Mouse (Mus musculus) MEL (cell line): ENCODE measurements around the gene Maml2. TPM values are rescaled to one million over a fixed set of nuclear protein-coding genes. Genes with fewer than 3 reads are reported as not detected.

ENCODE experiments used
- DNase-seq: peaks from one replicate; pipeline ENCODE4 v3.0.0; 2011; ENCODE audit warnings: low read depth, low spot score
- H3K27ac ChIP-seq: 2 replicates; pipeline ENCODE4 v1.5.1; 2012; ENCODE audit warnings: low read depth, mild to moderate bottlenecking, control low read depth, low read length, moderate library complexity; ENCODE audit not compliant: control insufficient read depth
- H3K27me3 ChIP-seq, 2 experiments: fragments of 150-350 bp in 1 of 2; sonication (generic) in 1 of 2; 2 replicates each; pipeline ENCODE4 v1.6.1; 2012; ENCODE audit warnings: low read length in 2 of 2, mild to moderate bottlenecking in 2 of 2, improper control_type of control experiment in 1 of 2, moderate library complexity in 1 of 2; ENCODE audit not compliant: insufficient read depth in 2 of 2, control insufficient read depth in 1 of 2
- H3K36me3 ChIP-seq, 2 experiments: 2 replicates each; pipeline ENCODE4 v1.6.1; 2012 to 2014; ENCODE audit warnings: low read length in 2 of 2, improper control_type of control experiment in 1 of 2, inconsistent platforms in 1 of 2, mild to moderate bottlenecking in 1 of 2; ENCODE audit not compliant: insufficient read depth in 2 of 2, control insufficient read depth in 1 of 2
- H3K4me1 ChIP-seq, 2 experiments: fragments of 150-350 bp in 1 of 2; sonication (generic) in 1 of 2; 2 replicates each; pipeline ENCODE4 v1.6.1; 2012; ENCODE audit warnings: low read length in 2 of 2, improper control_type of control experiment in 1 of 2, mild to moderate bottlenecking in 1 of 2; ENCODE audit not compliant: insufficient read depth in 2 of 2, control insufficient read depth in 1 of 2
- H3K4me3 ChIP-seq, 2 experiments: fragments of 150-350 bp in 1 of 2; sonication (generic) in 1 of 2; 2 replicates each; pipeline ENCODE4 v1.5.1; 2012; ENCODE audit warnings: low read depth in 2 of 2, low read length in 2 of 2, mild to moderate bottlenecking in 2 of 2, moderate library complexity in 2 of 2, control low read depth in 1 of 2, improper control_type of control experiment in 1 of 2; ENCODE audit not compliant: control insufficient read depth in 1 of 2, insufficient read depth in 1 of 2
- H3K79me2 ChIP-seq: 2 replicates; pipeline ENCODE4 v1.6.1; 2012; ENCODE audit warnings: mild to moderate bottlenecking, low read length, moderate library complexity; ENCODE audit not compliant: control insufficient read depth, poor library complexity, insufficient read depth
- H3K9ac ChIP-seq: 2 replicates; pipeline ENCODE4 v1.6.1; 2012; ENCODE audit warnings: low read depth, mild to moderate bottlenecking, control low read depth, low read length, moderate library complexity; ENCODE audit not compliant: control insufficient read depth, poor library complexity, severe bottlenecking
- H3K9me3 ChIP-seq: fragments of 150-350 bp; sonication (generic); replicated peaks from 2 replicates; pipeline ENCODE4 v1.6.1; 2012; ENCODE audit warnings: mild to moderate bottlenecking, low read length, improper control_type of control experiment, moderate library complexity; ENCODE audit not compliant: insufficient read depth
- BHLHE40 ChIP-seq: IDR thresholded peaks from 2 replicates; pipeline ENCODE4 v1.6.1; 2012; ENCODE audit warnings: low read depth, mild to moderate bottlenecking, inconsistent platforms, low read length, improper control_type of control experiment, borderline replicate concordance
- CHD1 ChIP-seq: IDR thresholded peaks from 2 replicates; pipeline ENCODE4 v1.6.1; 2012; ENCODE audit warnings: low read depth, mild to moderate bottlenecking, inconsistent platforms, low read length, improper control_type of control experiment
- CHD2 ChIP-seq: IDR thresholded peaks from 2 replicates; pipeline ENCODE4 v1.6.1; 2011; ENCODE audit warnings: low read length, improper control_type of control experiment
- CTCF ChIP-seq, 3 experiments: IDR thresholded peaks in 2 of 3; conservative IDR thresholded peaks in 1 of 3; 2 replicates each; pipeline ENCODE4 v1.5.1; 2011 to 2012; ENCODE audit warnings: low read length in 3 of 3, low read depth in 2 of 3, mild to moderate bottlenecking in 2 of 3, improper control_type of control experiment in 1 of 3, inconsistent platforms in 1 of 3, mixed read lengths in 1 of 3, moderate library complexity in 1 of 3; ENCODE audit not compliant: control insufficient read depth in 1 of 3, insufficient read depth in 1 of 3, poor library complexity in 1 of 3, severe bottlenecking in 1 of 3
- E2F4 ChIP-seq: IDR thresholded peaks from 2 replicates; pipeline ENCODE4 v1.6.1; 2011; ENCODE audit warnings: low read depth, low read length, improper control_type of control experiment, borderline replicate concordance
- ELF1 ChIP-seq: IDR thresholded peaks from 2 replicates; pipeline ENCODE4 v1.6.1; 2014; ENCODE audit warnings: low read depth, mild to moderate bottlenecking, inconsistent platforms, low read length, improper control_type of control experiment, moderate library complexity
- EP300 ChIP-seq, 2 experiments: IDR thresholded peaks; 2 replicates each; pipeline ENCODE4 v1.6.1; 2011; ENCODE audit warnings: improper control_type of control experiment in 2 of 2, low read length in 2 of 2, low read depth in 1 of 2, mild to moderate bottlenecking in 1 of 2
- ETS1 ChIP-seq: IDR thresholded peaks from 2 replicates; pipeline ENCODE4 v1.6.1; 2012; ENCODE audit warnings: low read depth, mild to moderate bottlenecking, inconsistent platforms, low read length, improper control_type of control experiment, moderate library complexity
- GABPA ChIP-seq: IDR thresholded peaks from 2 replicates; pipeline ENCODE4 v1.6.1; 2012; ENCODE audit warnings: low read depth, mild to moderate bottlenecking, inconsistent platforms, low read length, improper control_type of control experiment, moderate library complexity
- GATA1 ChIP-seq: IDR thresholded peaks from 2 replicates; pipeline ENCODE4 v1.6.1; 2011; ENCODE audit warnings: low read depth, low read length, improper control_type of control experiment
- HCFC1 ChIP-seq: IDR thresholded peaks from 2 replicates; pipeline ENCODE4 v1.6.1; 2012; ENCODE audit warnings: low read depth, mild to moderate bottlenecking, inconsistent platforms, low read length, improper control_type of control experiment, moderate library complexity
- KAT2A ChIP-seq: conservative IDR thresholded peaks from 2 replicates; pipeline ENCODE4 v1.6.1; 2012; ENCODE audit warnings: low read depth, low read length, improper control_type of control experiment, inconsistent platforms
- MAFK ChIP-seq: IDR thresholded peaks from 2 replicates; pipeline ENCODE4 v1.6.1; 2011; ENCODE audit warnings: low read depth, mild to moderate bottlenecking, low read length, improper control_type of control experiment, borderline replicate concordance
- MAX ChIP-seq: IDR thresholded peaks from 2 replicates; pipeline ENCODE4 v1.6.1; 2011; ENCODE audit warnings: low read length, improper control_type of control experiment
- MAZ ChIP-seq: IDR thresholded peaks from 2 replicates; pipeline ENCODE4 v1.6.1; 2012; ENCODE audit warnings: low read depth, mild to moderate bottlenecking, inconsistent platforms, low read length, improper control_type of control experiment
- MEF2A ChIP-seq: IDR thresholded peaks from 2 replicates; pipeline ENCODE4 v1.6.1; 2014; ENCODE audit warnings: low read depth, mild to moderate bottlenecking, inconsistent platforms, low read length, improper control_type of control experiment; ENCODE audit not compliant: poor library complexity, insufficient replicate concordance, severe bottlenecking; ENCODE audit errors: extremely low read depth
- MXI1 ChIP-seq: IDR thresholded peaks from 2 replicates; pipeline ENCODE4 v1.6.1; 2011; ENCODE audit warnings: mild to moderate bottlenecking, low read depth, low read length, improper control_type of control experiment
- MYB ChIP-seq: IDR thresholded peaks from 2 replicates; pipeline ENCODE4 v1.6.1; 2011; ENCODE audit warnings: mild to moderate bottlenecking, low read depth, low read length, improper control_type of control experiment
- MYC ChIP-seq: IDR thresholded peaks from 2 replicates; pipeline ENCODE4 v1.6.1; 2011; ENCODE audit warnings: low read depth, mild to moderate bottlenecking, low read length, improper control_type of control experiment, moderate library complexity
- NELFE ChIP-seq: IDR thresholded peaks from 2 replicates; pipeline ENCODE4 v1.6.1; 2011; ENCODE audit warnings: low read depth, low read length, improper control_type of control experiment
- NRF1 ChIP-seq: IDR thresholded peaks from 2 replicates; pipeline ENCODE4 v1.6.1; 2014; ENCODE audit warnings: low read depth, mild to moderate bottlenecking, inconsistent platforms, low read length, improper control_type of control experiment, moderate library complexity; ENCODE audit not compliant: poor library complexity, insufficient read depth, severe bottlenecking
- POLR2A ChIP-seq, 2 experiments: IDR thresholded peaks; 2 replicates each; pipeline ENCODE4 v1.6.1; 2011 to 2012; ENCODE audit warnings: low read length in 2 of 2, mild to moderate bottlenecking in 2 of 2, control low read depth in 1 of 2, improper control_type of control experiment in 1 of 2, low read depth in 1 of 2, moderate library complexity in 1 of 2; ENCODE audit not compliant: control insufficient read depth in 1 of 2, insufficient read depth in 1 of 2, poor library complexity in 1 of 2
- POLR2AphosphoS2 ChIP-seq: IDR thresholded peaks from 2 replicates; pipeline ENCODE4 v1.6.1; 2011; ENCODE audit warnings: low read length, improper control_type of control experiment
- POLR2AphosphoS5 ChIP-seq: IDR thresholded peaks from 2 replicates; pipeline ENCODE4 v1.6.1; 2012; ENCODE audit warnings: low read depth, borderline replicate concordance, mild to moderate bottlenecking, inconsistent platforms, low read length, moderate library complexity, mixed read lengths
- RAD21 ChIP-seq: IDR thresholded peaks from 2 replicates; pipeline ENCODE4 v1.6.1; 2011; ENCODE audit warnings: mild to moderate bottlenecking, low read depth, low read length, improper control_type of control experiment
- RCOR1 ChIP-seq: IDR thresholded peaks from 2 replicates; pipeline ENCODE4 v1.6.1; 2012; ENCODE audit warnings: low read depth, mild to moderate bottlenecking, inconsistent platforms, low read length, improper control_type of control experiment
- SMC3 ChIP-seq: IDR thresholded peaks from 2 replicates; pipeline ENCODE4 v1.6.1; 2011; ENCODE audit warnings: low read depth, low read length, improper control_type of control experiment
- TAL1 ChIP-seq: IDR thresholded peaks from 2 replicates; pipeline ENCODE4 v1.6.1; 2012; ENCODE audit warnings: mild to moderate bottlenecking, inconsistent platforms, low read length, moderate library complexity, mixed read lengths
- TBP ChIP-seq: IDR thresholded peaks from 2 replicates; pipeline ENCODE4 v1.8.0; 2011; ENCODE audit warnings: low read depth, low read length, improper control_type of control experiment
- TCF12 ChIP-seq: IDR thresholded peaks from 2 replicates; pipeline ENCODE4 v1.6.1; 2014; ENCODE audit warnings: low read depth, mild to moderate bottlenecking, inconsistent platforms, low read length, improper control_type of control experiment, moderate library complexity
- UBTF ChIP-seq: IDR thresholded peaks from 2 replicates; pipeline ENCODE4 v1.6.1; 2012; ENCODE audit warnings: low read depth, mild to moderate bottlenecking, inconsistent platforms, low read length, improper control_type of control experiment, moderate library complexity, borderline replicate concordance; ENCODE audit not compliant: insufficient read depth
- USF1 ChIP-seq: IDR thresholded peaks from 2 replicates; pipeline ENCODE4 v1.6.1; 2014; ENCODE audit warnings: low read depth, mild to moderate bottlenecking, inconsistent platforms, low read length, improper control_type of control experiment, moderate library complexity
- USF2 ChIP-seq, 2 experiments: IDR thresholded peaks; 2 replicates each; pipeline ENCODE4 v1.6.1; 2011 to 2012; ENCODE audit warnings: improper control_type of control experiment in 2 of 2, low read length in 2 of 2, borderline replicate concordance in 1 of 2, inconsistent platforms in 1 of 2, low read depth in 1 of 2, mild to moderate bottlenecking in 1 of 2; ENCODE audit not compliant: insufficient read depth in 1 of 2
- ZC3H11A ChIP-seq: IDR thresholded peaks from 2 replicates; pipeline ENCODE4 v1.6.1; 2012; ENCODE audit warnings: low read depth, mild to moderate bottlenecking, inconsistent platforms, low read length, improper control_type of control experiment
- ZKSCAN1 ChIP-seq: IDR thresholded peaks from 2 replicates; pipeline ENCODE4 v1.6.1; 2012; ENCODE audit warnings: low read depth, mild to moderate bottlenecking, inconsistent platforms, low read length, improper control_type of control experiment, moderate library complexity
- ZMIZ1 ChIP-seq: IDR thresholded peaks from 2 replicates; pipeline ENCODE4 v1.6.1; 2012; ENCODE audit warnings: low read depth, mild to moderate bottlenecking, inconsistent platforms, low read length, improper control_type of control experiment, moderate library complexity
- ZNF384 ChIP-seq: IDR thresholded peaks from 2 replicates; pipeline ENCODE4 v1.6.1; 2012; ENCODE audit warnings: low read depth, mild to moderate bottlenecking, inconsistent platforms, low read length, improper control_type of control experiment
- polyA plus RNA-seq, 2 experiments: library from polyadenylated mRNA; stranded (reverse) in 1 of 2; unstranded in 1 of 2; fragments of >175 nt in 1 of 2; fragments of >200 nt in 1 of 2; gene quantifications; 2 replicates each; pipeline versions ENCODE4 v1.2.1 to v1.2.4; 2012; ENCODE audit warnings: low replicate concordance in 2 of 2, low read depth in 1 of 2; ENCODE audit not compliant: insufficient read length in 2 of 2, insufficient read depth in 1 of 2, missing spikeins in 1 of 2
- total RNA-seq: library from RNA; depleted of rRNA; stranded (reverse); fragments of 300-350 nt; gene quantifications from 2 replicates; pipeline ENCODE4 v1.2.3, GENCODE M21; 2012

Gene Maml2
- total and polyA plus RNA-seq, 3 experiments: 0.08 to 0.47 TPM; not detected in 1

- DNase-seq: peak; percentile 79
- H3K27ac ChIP-seq: no peak overlapping the region
- peaks cover 8 to 11% of the 10 kb centered on the region in 2 experiments for H3K4me1 ChIP-seq
- no peak for TF ChIP-seq MYB
- TF ChIP-seq RAD21: no peak
- no peak for TF ChIP-seq USF1
- TF ChIP-seq ZC3H11A: no peak
- TF ChIP-seq GATA1: no peak
- no peak for TF ChIP-seq MEF2A
- no peak for TF ChIP-seq UBTF
- no peak for TF ChIP-seq KAT2A
- no peak for TF ChIP-seq ETS1
- TF ChIP-seq BHLHE40: no peak
- no peak for TF ChIP-seq ZNF384
- peak; percentile 8; the same call in 1 of the 2 replicates for TF ChIP-seq MXI1
- no peak for TF ChIP-seq USF2 (IDR thresholded peaks at IDR 0.05; ENCODE audit: borderline replicate concordance in 1 of 2, insufficient read depth in 1 of 2, low read depth in 1 of 2, low read length in 2 of 2)
- TF ChIP-seq ZKSCAN1: no peak
- no peak for TF ChIP-seq SMC3
- TF ChIP-seq POLR2AphosphoS5: no peak
- TF ChIP-seq CHD1: 0 out of 2 replicates have a peak, but pooled peaks have one; percentile 28
- no peak for TF ChIP-seq GABPA
- no peak for TF ChIP-seq ZMIZ1
- no peak for TF ChIP-seq TAL1
- TF ChIP-seq CTCF (IDR thresholded peaks at IDR 0.05 in 2 of 3, conservative IDR thresholded peaks at IDR 0.05 in 1 of 3; ENCODE audit: control insufficient read depth in 1 of 3, insufficient read depth in 1 of 3, low read depth in 2 of 3, low read length in 3 of 3, poor library complexity in 1 of 3, severe bottlenecking in 1 of 3): no peak
- TF ChIP-seq ELF1: no peak
- TF ChIP-seq NRF1: no peak
- TF ChIP-seq TBP: peak; percentile 41; the same call in 1 of the 2 replicates
- 0 out of 2 replicates have a peak, but pooled peaks have one; percentile 15 for TF ChIP-seq TCF12
- TF ChIP-seq POLR2AphosphoS2: no peak
- no peak for TF ChIP-seq RCOR1
- TF ChIP-seq POLR2A (IDR thresholded peaks at IDR 0.05; ENCODE audit: control insufficient read depth in 1 of 2, insufficient read depth in 1 of 2, low read depth in 1 of 2, low read length in 2 of 2, poor library complexity in 1 of 2): no peak
- TF ChIP-seq E2F4: no peak
- TF ChIP-seq MAZ: no peak
- 0 out of 2 replicates have a peak, but pooled peaks have one; percentile 11 for TF ChIP-seq NELFE
- TF ChIP-seq HCFC1: no peak
- no peak; a peak in 1 of 4 replicates for TF ChIP-seq EP300 (IDR thresholded peaks at IDR 0.05; ENCODE audit: low read depth in 1 of 2, low read length in 2 of 2)
- 0 out of 2 replicates have a peak, but pooled peaks have one; percentile 11 for TF ChIP-seq MYC
- TF ChIP-seq MAFK: no peak
- TF ChIP-seq CHD2: no peak
- TF ChIP-seq MAX: no peak
Observed at GRCm38 (mm10) chr9:13297122-13297667, 562 bp upstream of the Maml2 start.

More at GRCm38 (mm10) chr9:13297122-13297667, 562 bp upstream of the Maml2 start:
- Histone ChIP-seq H3K9ac (peak overlapping the region; percentile 75), H3K9me3 (no peaks in the 10 kb centered on the region), H3K27me3 (no peaks in the 10 kb centered on the region; a peak in 1 of 4 replicates), H3K4me3 (peak overlapping the region; percentile 67 to 92), H3K36me3 (peaks cover 0 to 4% of the 10 kb centered on the region in 2 experiments; a peak in 1 of 4 replicates), H3K79me2 (no peaks in the 10 kb centered on the region; the same call in 1 of the 2 replicates)
